Mouse (Mus musculus) left cerebral cortex, adult 6 months (tissue): ENCODE measurements around the gene Pdap1. TPM values are rescaled to one million over a fixed set of nuclear protein-coding genes. Genes with fewer than 3 reads are reported as not detected.

ENCODE experiments used
- long read RNA-seq, 2 experiments: library from polyadenylated mRNA; unstranded; transcript quantifications; one replicate each; pipeline ENCODE4 v2.0.0; 2019 to 2020
- polyA plus RNA-seq: library from polyadenylated mRNA; unstranded; fragments of <200 nt; fragmentation: Nextera tagmentation; gene quantifications from 2 replicates; pipeline ENCODE4 v1.2.3, GENCODE M21; 2021

The Pdap1 gene
- polyA plus RNA-seq: 66.4 and 82.4 TPM in 2 replicates
- long read RNA-seq, experiment 1, transcript Pdap1-201 (6 exons, 2,353 nt): major isoform, 37 of 50 reads
- long read RNA-seq, experiment 1, partial matches to known transcripts: 8 of 50 reads
- long read RNA-seq, experiment 1, other reads (novel, unspliced or antisense): 3 of 50 reads
- long read RNA-seq, experiment 2, transcript Pdap1-203 (3 exons, 676 nt): major isoform, 6 of 151 reads
- long read RNA-seq, experiment 2, transcript Pdap1-201 (6 exons, 2,353 nt): minor isoform, 5 of 151 reads
- long read RNA-seq, experiment 2, partial matches to known transcripts: 131 of 151 reads
- long read RNA-seq, experiment 2, other reads (novel, unspliced or antisense): 9 of 151 reads

DNA sequence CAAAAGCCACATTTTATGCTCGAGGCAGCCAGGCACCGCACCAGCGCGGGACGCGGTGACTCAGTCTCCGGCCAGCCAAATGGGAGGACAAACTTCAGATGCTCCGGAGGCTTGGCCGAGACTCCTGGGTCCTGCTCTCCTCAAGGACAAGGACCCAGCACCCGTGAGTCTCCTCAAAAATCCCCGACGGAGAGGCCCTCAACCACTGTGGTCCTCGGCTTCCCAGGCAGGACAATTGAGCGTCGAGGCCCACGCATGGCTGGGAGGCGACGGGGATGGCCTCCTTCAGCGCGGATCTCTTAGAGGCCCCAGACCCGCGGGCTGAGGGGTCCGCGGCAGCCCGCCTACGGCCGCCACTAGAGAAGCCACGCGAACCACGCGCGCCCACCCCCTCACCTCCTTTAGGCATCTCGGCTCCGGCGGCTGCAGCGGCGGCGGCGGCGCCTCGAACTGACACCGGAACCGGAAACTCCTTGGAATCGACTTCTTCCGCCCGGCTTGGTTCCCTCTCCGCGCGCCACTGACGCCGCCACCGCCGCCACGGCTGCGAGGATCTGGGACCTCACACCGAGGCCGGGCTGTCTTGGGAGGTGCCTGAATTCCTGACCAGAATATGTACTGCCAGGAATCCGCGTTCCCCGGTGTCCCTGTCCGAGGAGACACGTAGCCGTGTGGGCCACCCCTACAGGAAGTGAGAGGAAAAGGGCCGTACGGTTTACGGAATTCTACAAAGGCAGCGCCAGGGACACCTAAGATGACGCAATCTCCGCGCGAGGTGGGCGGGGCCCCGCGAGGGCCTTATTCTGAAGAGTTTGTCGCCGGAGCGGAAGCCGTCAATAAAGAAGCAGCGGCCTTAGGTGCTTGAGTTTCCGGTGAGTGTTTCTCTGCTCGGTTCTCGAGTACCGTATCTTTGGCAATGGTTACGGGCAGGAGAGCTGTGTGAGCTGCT lies at the start of gene Pdap1, which contains the start of gene Bud31:
Gene Pdap1 (minus strand): TSS at position 668 of the 949 bp plus-strand sequence.
Gene Bud31 (plus strand): TSS at position 792 of the 949 bp plus-strand sequence.

DNA sequence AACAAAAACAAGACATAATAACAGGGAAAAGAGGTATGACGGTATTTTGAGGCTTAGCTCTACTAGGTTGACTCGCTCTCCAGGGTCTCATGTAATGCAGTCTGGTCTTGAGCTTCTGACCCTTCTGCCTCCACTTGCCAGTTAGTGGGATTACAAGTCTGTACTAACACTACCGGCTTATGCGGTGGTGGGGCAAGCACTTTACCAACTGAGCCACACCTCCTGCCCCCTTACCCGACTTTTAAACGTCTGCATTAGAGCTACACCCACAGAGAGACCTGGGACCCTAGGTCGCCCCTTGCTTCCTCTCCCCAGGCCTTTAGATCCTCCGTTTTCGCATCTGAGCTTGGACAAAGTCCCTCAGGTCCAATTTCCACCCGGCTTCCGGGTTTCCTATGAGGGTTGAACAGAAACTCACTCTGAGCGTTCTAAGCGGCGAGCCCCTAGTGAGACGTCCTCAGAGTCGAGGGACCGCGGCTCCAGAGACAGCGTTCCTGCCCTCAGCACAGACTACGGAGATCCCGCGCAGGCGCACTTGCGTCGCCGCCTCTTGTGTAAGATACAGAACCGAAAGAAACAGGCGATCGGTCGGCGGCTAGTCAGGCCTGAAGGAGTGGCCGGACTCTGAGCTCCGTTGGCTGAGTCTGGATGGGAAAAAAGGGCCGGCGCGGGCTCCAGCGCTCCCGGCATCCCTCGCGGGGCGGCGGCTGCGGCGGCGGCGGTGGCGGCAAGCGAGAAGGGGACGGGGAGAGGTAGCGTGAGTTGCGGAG lies 26.7 kb upstream of the Pdap1 start, which contains the start of the genes Ptcd1 and Cpsf4:
Gene Ptcd1 (minus strand): TSS at position 573 of the 770 bp plus-strand sequence.
Gene Cpsf4 (plus strand): TSS at position 678 of the 770 bp plus-strand sequence.

DNA sequence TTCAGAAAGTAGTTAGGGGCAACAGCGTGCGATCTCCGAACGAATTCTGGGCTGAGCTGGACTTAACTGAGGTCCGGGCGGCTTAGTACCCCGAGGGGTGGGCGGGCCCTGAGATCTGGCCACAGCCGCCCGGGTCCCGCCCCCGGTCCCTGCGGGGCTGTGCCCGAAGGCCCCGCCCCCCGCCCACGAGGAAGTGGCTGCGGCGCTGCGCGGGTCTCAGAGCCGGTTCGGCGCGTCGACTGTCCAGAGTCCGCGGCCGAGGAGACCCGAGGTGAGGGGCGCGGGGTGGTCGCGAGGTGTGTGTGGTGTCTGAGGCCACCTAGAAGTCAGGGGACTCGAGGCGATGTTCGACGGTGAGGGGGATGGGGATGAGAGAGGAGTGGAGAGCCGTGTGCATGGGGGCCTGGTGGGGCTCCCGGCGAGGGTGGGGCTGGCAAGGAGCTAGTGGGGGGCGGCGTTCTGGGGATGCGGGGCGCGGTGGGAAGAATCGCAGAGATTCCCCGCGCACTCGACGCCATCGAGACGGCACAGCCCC lies 25.9 kb downstream of the Pdap1 start, which contains the start of gene Arpc1b:
Gene Arpc1b (plus strand): TSS at position 145 of the 535 bp plus-strand sequence.

DNA sequence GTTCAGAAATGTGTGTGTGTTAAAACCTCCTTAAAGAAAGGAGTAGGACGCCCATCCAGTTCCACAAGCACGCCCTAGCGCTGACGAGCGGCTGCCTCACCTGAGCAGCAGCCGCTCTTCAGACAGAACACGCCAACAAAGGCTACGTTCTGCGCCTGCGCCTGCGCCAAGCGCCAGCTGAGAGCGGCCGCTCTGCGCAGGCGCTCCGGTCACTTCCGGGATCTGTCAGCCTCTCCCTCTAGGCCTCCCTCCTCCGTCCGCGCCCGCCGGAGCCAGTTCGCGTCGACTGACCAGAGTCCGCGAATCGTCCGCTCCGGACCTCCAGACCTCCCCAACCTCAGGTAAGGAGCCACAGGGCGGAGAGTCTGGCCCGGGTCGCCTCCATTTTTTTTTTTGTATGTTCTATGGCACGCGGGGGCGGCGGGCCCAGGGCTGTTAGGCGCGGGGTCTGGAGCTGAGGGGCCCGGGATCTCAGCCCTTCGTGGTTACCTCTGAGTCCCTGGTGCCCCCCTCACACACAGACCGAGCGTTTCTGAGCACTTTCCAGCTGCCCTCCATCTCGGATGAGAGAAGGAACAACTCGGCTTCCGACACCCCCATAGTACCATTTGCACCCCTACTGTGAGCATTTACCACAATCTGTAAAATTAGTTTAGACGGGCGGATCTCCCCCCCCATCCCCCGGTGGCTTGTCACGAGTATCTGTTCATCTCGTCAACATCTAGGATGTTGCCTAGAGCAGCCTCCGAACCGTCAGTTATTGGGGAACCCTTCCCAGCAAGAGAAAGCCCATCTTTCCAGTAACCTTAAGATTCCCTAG lies 56.2 kb downstream of the Pdap1 start, which contains the start of the genes Arpc1a and Kpna7:
Gene Arpc1a (plus strand): TSS at position 199 of the 820 bp plus-strand sequence.
Gene Kpna7 (minus strand): TSS at position 399 of the 820 bp plus-strand sequence.

Other genes with a start within 250 kb of the Pdap1 start
- 3.0 TPM in 2 replicates for gene Smurf1, start 174.4 kb downstream of the Pdap1 start, polyA plus RNA-seq
- gene Gm4871, start 107.5 kb downstream of the Pdap1 start, polyA plus RNA-seq: not detected in 2 replicates
- not detected in 2 replicates for gene 1700018F24Rik, start 97.2 kb downstream of the Pdap1 start, polyA plus RNA-seq
- gene Arpc1a, start 56.4 kb downstream of the Pdap1 start, polyA plus RNA-seq: 301 and 348 TPM in 2 replicates
- not detected in 2 replicates for gene Kpna7, start 56.2 kb downstream of the Pdap1 start, polyA plus RNA-seq
- gene Arpc1b, start 26.0 kb downstream of the Pdap1 start, polyA plus RNA-seq: 50.2 and 58.6 TPM in 2 replicates
- gene Bud31, start 124 bp upstream of the Pdap1 start, polyA plus RNA-seq: 121 and 122 TPM in 2 replicates
- gene Ptcd1, start 26.9 kb upstream of the Pdap1 start, polyA plus RNA-seq: 14.6 and 14.8 TPM in 2 replicates
- 6.3 and 9.7 TPM in 2 replicates for gene Cpsf4, start 27.0 kb upstream of the Pdap1 start, polyA plus RNA-seq
- gene Atp5j2, start 51.8 kb upstream of the Pdap1 start, polyA plus RNA-seq: 1,054 and 1,489 TPM in 2 replicates
- gene Zkscan14, start 61.6 kb upstream of the Pdap1 start, polyA plus RNA-seq: 10.4 and 12.3 TPM in 2 replicates
- gene Zkscan5, start 64.3 kb upstream of the Pdap1 start, polyA plus RNA-seq: 5.3 and 7.2 TPM in 2 replicates
- gene Zfp655, start 91.5 kb upstream of the Pdap1 start, polyA plus RNA-seq: 17.0 and 24.6 TPM in 2 replicates
- 0.75 and 1.1 TPM in 2 replicates for gene Zscan25, start 140.3 kb upstream of the Pdap1 start, polyA plus RNA-seq
- gene Cyp3a57, start 205.0 kb upstream of the Pdap1 start, polyA plus RNA-seq: not detected in 2 replicates